Mouse (Mus musculus): ENCODE measurements around the gene 1700029H14Rik. TPM values are rescaled to one million over a fixed set of nuclear protein-coding genes. Genes with fewer than 3 reads are reported as not detected.

Gene 1700029H14Rik
- polyA plus RNA-seq, 1 experiment from 2014 or later = not detected

GRCm38 (mm10) chr8:13503936-13504606, 58.2 kb downstream of the 1700029H14Rik start:
- Histone ChIP-seq H3K4me1 (ENCODE audit: control insufficient read depth, insufficient read depth, low read depth, low read length) (no peaks in the 10 kb centered on the region), H3K4me2 (ENCODE audit: low read length) (no peak overlapping the region)

GRCm38 (mm10) chr8:13501221-13501620, 61.0 kb downstream of the 1700029H14Rik start:
- no peaks in the 10 kb centered on the region; the same call in 1 of the 2 replicates for H3K9me3 ChIP-seq (ENCODE audit: control insufficient read depth, low read length)
- no peak overlapping the region for H3K4me2 ChIP-seq (ENCODE audit: low read length)
- no peaks in the 10 kb centered on the region for H3K27me3 ChIP-seq (replicated peaks; ENCODE audit: control insufficient read depth, insufficient read depth, low read length)
- WGBS = 85% methylated on average over 3 of the region's 3 CpGs
- H3K27ac ChIP-seq (ENCODE audit: low read depth, low read length) = no peak overlapping the region
- ATAC-seq = no peak
- no peak overlapping the region for H3K9ac ChIP-seq (ENCODE audit: low read depth, low read length)
- no peaks in the 10 kb centered on the region for H3K4me1 ChIP-seq (ENCODE audit: control insufficient read depth, insufficient read depth, low read depth, low read length)
- no peaks in the 10 kb centered on the region for H3K36me3 ChIP-seq (ENCODE audit: control insufficient read depth, insufficient read depth, low read length)
- no peak overlapping the region for H3K4me3 ChIP-seq (ENCODE audit: low read length)

More at GRCm38 (mm10) chr8:13503936-13504606, 58.2 kb downstream of the 1700029H14Rik start:
- Histone ChIP-seq H3K27ac (ENCODE audit: low read depth, low read length) (no peak overlapping the region), H3K9me3 (ENCODE audit: control insufficient read depth, low read length) (no peaks in the 10 kb centered on the region; the same call in 1 of the 2 replicates), H3K9ac (ENCODE audit: low read depth, low read length) (no peak overlapping the region), H3K4me3 (ENCODE audit: low read length) (no peak overlapping the region), H3K36me3 (ENCODE audit: control insufficient read depth, insufficient read depth, low read length) (no peaks in the 10 kb centered on the region), H3K27me3 (replicated peaks; ENCODE audit: control insufficient read depth, insufficient read depth, low read length) (no peaks in the 10 kb centered on the region)
- WGBS = 77% methylated on average over 8 of the region's 8 CpGs
- no peak for ATAC-seq

Other genes starting within 250 kb of the 1700029H14Rik start
- gene Tfdp1, start 223.7 kb downstream of the 1700029H14Rik start, polyA plus RNA-seq (2015; fragmentation: Nextera tagmentation; extraction: Ambion mirVana) = 85.8 and 91.6 TPM in 2 replicates
- gene Atp4b, start 165.6 kb downstream of the 1700029H14Rik start, polyA plus RNA-seq (2015; fragmentation: Nextera tagmentation; extraction: Ambion mirVana) = not detected in 2 replicates
- not detected in 2 replicates for gene Grk1, start 157.4 kb downstream of the 1700029H14Rik start, polyA plus RNA-seq (2015; fragmentation: Nextera tagmentation; extraction: Ambion mirVana)
- gene Tmem255b, start 127.3 kb downstream of the 1700029H14Rik start, polyA plus RNA-seq (2015; fragmentation: Nextera tagmentation; extraction: Ambion mirVana) = 1.8 and 3.1 TPM in 2 replicates
- gene Gas6, start 68.0 kb downstream of the 1700029H14Rik start, polyA plus RNA-seq (2015; fragmentation: Nextera tagmentation; extraction: Ambion mirVana) = 65.1 and 67.4 TPM in 2 replicates
- 43.5 and 46.3 TPM in 2 replicates for gene Rasa3, start 115.1 kb upstream of the 1700029H14Rik start, polyA plus RNA-seq (2015; fragmentation: Nextera tagmentation; extraction: Ambion mirVana)
- gene Cfap97d2, start 143.4 kb upstream of the 1700029H14Rik start, polyA plus RNA-seq (2015; fragmentation: Nextera tagmentation; extraction: Ambion mirVana) = 1.0 and 1.9 TPM in 2 replicates
- 142 and 149 TPM in 2 replicates for gene Cdc16, start 195.2 kb upstream of the 1700029H14Rik start, polyA plus RNA-seq (2015; fragmentation: Nextera tagmentation; extraction: Ambion mirVana)
- gene Upf3a, start 223.2 kb upstream of the 1700029H14Rik start, polyA plus RNA-seq (2015; fragmentation: Nextera tagmentation; extraction: Ambion mirVana) = 40.4 and 40.8 TPM in 2 replicates

All from hindbrain, embryonic 16.5 days (tissue).